Mouse (Mus musculus) C2C12 (cell line): ENCODE results near the gene Dnm2.

Experiments
- CTCF ChIP-seq: IDR thresholded peaks from one replicate; pipeline ENCODE4 v1.5.1; 2011; ENCODE audit not compliant: control insufficient read depth, insufficient read depth, insufficient read length
- MYOD1 ChIP-seq: IDR thresholded peaks from one replicate; pipeline ENCODE4 v1.6.1; 2011; ENCODE audit warnings: low read depth; ENCODE audit not compliant: control insufficient read depth, insufficient read length

DNA sequence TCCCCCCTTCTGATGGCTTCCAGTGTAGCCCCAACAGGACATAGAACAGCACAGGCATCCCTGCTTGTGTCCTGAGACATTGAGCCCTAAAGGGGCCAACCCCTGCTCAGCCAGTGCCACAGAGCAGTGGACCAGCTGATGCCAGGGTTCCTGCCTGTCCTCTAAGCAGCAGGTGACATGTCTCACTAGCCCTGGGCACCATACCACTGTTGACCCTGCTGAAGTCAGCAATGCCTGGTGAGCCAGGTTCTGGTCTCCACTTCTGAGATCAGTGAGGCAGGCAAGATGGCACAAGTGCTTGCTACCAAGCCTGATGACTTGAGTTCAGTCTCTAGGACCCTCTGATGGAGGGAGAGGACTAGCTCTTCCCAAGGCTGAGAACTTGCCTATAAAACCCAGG, 81.1 kb downstream of the Dnm2 start:
- TF ChIP-seq MYOD1 (no peak), CTCF (no peak)
